Mouse (Mus musculus) forebrain, embryonic 12.5 days (tissue): ENCODE results near the gene Adrm1. TPM values are rescaled to one million over a fixed set of nuclear protein-coding genes. Genes with fewer than 3 reads are reported as not detected.
A peak's percentile ranks its signal among the peaks of the same experiment; 100 is the strongest.

Experiments
- ATAC-seq: fragments of 200-750 bp; cut with Nextera tagmentation; 2 replicates; pipeline ENCODE4 v1.8.0; 2017; ENCODE audit warnings: moderate TSS enrichment; ENCODE audit not compliant: low FRiP score
- H3K27ac ChIP-seq: fragments of 300-500 bp; sonication (generic); 2 replicates; pipeline ENCODE4 v1.5.1; 2016; ENCODE audit warnings: mild to moderate bottlenecking
- H3K27me3 ChIP-seq: fragments of 300-500 bp; sonication (generic); 2 replicates; pipeline ENCODE4 v1.6.1; 2016; ENCODE audit warnings: mild to moderate bottlenecking
- H3K36me3 ChIP-seq: fragments of 300-500 bp; sonication (generic); replicated peaks from 2 replicates; pipeline ENCODE4 v1.6.1; 2016; ENCODE audit warnings: mild to moderate bottlenecking
- H3K4me1 ChIP-seq: fragments of 300-500 bp; sonication (generic); 2 replicates; pipeline ENCODE4 v1.6.1; 2016
- H3K4me2 ChIP-seq: fragments of 300-500 bp; sonication (generic); 2 replicates; pipeline ENCODE4 v1.6.1; 2016; ENCODE audit warnings: mild to moderate bottlenecking, moderate library complexity
- H3K4me3 ChIP-seq: fragments of 300-500 bp; sonication (generic); replicated peaks from 2 replicates; pipeline ENCODE4 v1.5.1; 2016; ENCODE audit warnings: mild to moderate bottlenecking
- H3K9ac ChIP-seq: fragments of 300-500 bp; sonication (generic); 2 replicates; pipeline ENCODE4 v1.6.1; 2016; ENCODE audit warnings: mild to moderate bottlenecking
- H3K9me3 ChIP-seq: fragments of 300-500 bp; sonication (generic); 2 replicates; pipeline ENCODE4 v1.6.1; 2016
- WGBS: fragments of 180-500 bp; shearing (Covaris S2); methylation state at CpG from one replicate; pipeline ENCODE4 v1.1.7; 2016; 5-methylcytosine and 5-hydroxymethylcytosine counted together
- microRNA-seq: library from miRNA; unstranded; fragments of <30 nt; microRNA quantifications from one replicate; pipeline ENCODE4, GENCODE M21; 2017
- polyA plus RNA-seq: library from polyadenylated mRNA; unstranded; fragments of >200 nt; fragmentation: Nextera tagmentation; extraction: Ambion mirVana; gene quantifications from 2 replicates; pipeline ENCODE4 v1.2.1, GENCODE M21; 2016

Gene Adrm1
- polyA plus RNA-seq, 1 experiment from 2014 or later: 213 TPM

DNA sequence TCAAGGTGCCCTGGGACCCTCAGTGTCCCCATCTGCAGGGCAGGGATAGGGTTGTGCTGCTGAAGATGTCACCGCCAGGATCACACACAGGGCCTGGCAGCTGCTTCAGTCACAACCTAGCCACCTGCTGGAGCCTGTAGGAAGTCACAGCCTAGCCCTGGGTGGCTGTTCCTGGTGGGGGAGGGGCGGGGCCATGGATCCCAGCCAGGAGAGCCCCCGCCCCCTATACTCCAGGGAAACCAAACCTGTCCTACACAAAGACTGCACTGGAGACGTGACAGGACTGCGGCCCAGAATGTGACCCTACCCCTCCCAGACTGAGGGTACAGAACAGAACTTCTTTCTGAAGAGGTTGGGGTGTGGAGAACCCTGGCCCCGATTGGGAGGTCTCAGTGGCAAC is 51.0 kb downstream of the Adrm1 start:
- WGBS: 20% methylated on average over 6 of the region's 6 CpGs
- H3K36me3 ChIP-seq: no peaks in the 10 kb centered on the region
- ATAC-seq: 0 out of 2 replicates have a peak, but pooled peaks have one; percentile 13
- 0 out of 2 replicates have a peak overlapping the region, but pooled peaks have one; percentile 6 for H3K4me2 ChIP-seq
- H3K9me3 ChIP-seq: no peaks in the 10 kb centered on the region
- no peak overlapping the region for H3K9ac ChIP-seq
- H3K4me1 ChIP-seq: peaks cover 46% of the 10 kb centered on the region
- peaks cover 41% of the 10 kb centered on the region for H3K27me3 ChIP-seq
- no peak overlapping the region for H3K4me3 ChIP-seq
- H3K27ac ChIP-seq: no peak overlapping the region

DNA sequence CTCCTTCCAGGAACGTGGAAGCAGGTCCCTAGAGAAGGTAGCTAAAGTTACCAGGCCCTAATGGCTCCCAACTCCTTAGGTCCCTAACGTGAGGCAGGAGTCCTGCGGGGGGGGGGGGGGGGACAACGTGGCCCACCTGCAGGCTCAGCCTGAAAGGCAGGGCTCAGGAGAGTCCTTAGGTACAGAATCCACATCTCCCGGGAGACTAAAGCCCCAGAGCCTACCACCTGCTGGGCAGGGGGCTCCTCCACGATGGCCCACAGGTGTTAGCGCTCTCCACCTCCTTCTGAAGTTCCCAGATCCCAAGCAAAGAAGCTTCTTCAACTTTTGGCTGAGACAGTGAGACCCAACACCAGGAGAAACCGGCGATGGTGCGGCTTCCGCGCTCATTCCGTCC is 53.4 kb downstream of the Adrm1 start:
- under 1% methylated on average over 13 of the region's 13 CpGs for WGBS
- H3K4me1 ChIP-seq: peaks cover 50% of the 10 kb centered on the region
- peak overlapping the region; percentile 99 for H3K4me2 ChIP-seq
- peaks cover 53% of the 10 kb centered on the region for H3K27me3 ChIP-seq
- H3K9me3 ChIP-seq: no peaks in the 10 kb centered on the region
- H3K9ac ChIP-seq: peak overlapping the region; percentile 68
- H3K4me3 ChIP-seq: peak overlapping the region; percentile 65
- no peak overlapping the region for H3K27ac ChIP-seq
- no peaks in the 10 kb centered on the region for H3K36me3 ChIP-seq
- no peak for ATAC-seq

GRCm38 (mm10) chr2:180225044-180225761 is 53.9 kb downstream of the Adrm1 start:
- ATAC-seq: peak; percentile 42
- under 1% methylated on average over 55 of the region's 55 CpGs for WGBS
- Histone ChIP-seq H3K36me3 (no peaks in the 10 kb centered on the region), H3K4me1 (peaks cover 50% of the 10 kb centered on the region), H3K4me2 (peak overlapping the region; percentile 99), H3K4me3 (peak overlapping the region; percentile 65), H3K9me3 (no peaks in the 10 kb centered on the region), H3K27me3 (peaks cover 53% of the 10 kb centered on the region), H3K27ac (no peak overlapping the region), H3K9ac (peak overlapping the region; percentile 68)

Small RNA genes within 50 kb of the gene (microRNA-seq; reads per million reads assigned to microRNA genes)
- not detected for gene Mir7005

Other genes with a start within 250 kb of the Adrm1 start
- 5.2 and 5.8 TPM in 2 replicates for gene Taf4, start 194.8 kb upstream of the Adrm1 start, polyA plus RNA-seq
- gene Lsm14b, start 146.5 kb upstream of the Adrm1 start, polyA plus RNA-seq: 15.4 and 15.7 TPM in 2 replicates
- 666 and 694 TPM in 2 replicates for gene Psma7, start 129.1 kb upstream of the Adrm1 start, polyA plus RNA-seq
- gene Ss18l1, start 129.0 kb upstream of the Adrm1 start, polyA plus RNA-seq: 25.0 and 29.4 TPM in 2 replicates
- gene Mtg2, start 100.9 kb upstream of the Adrm1 start, polyA plus RNA-seq: 31.5 and 31.6 TPM in 2 replicates
- 3.3 and 3.5 TPM in 2 replicates for gene Hrh3, start 67.0 kb upstream of the Adrm1 start, polyA plus RNA-seq
- 46.2 and 46.9 TPM in 2 replicates for gene Osbpl2, start 52.2 kb upstream of the Adrm1 start, polyA plus RNA-seq
- 4.9 and 5.1 TPM in 2 replicates for gene Lama5, start 54.4 kb downstream of the Adrm1 start, polyA plus RNA-seq
- 464 and 488 TPM in 2 replicates for gene Rps21, start 85.9 kb downstream of the Adrm1 start, polyA plus RNA-seq
- gene Cables2, start 102.0 kb downstream of the Adrm1 start, polyA plus RNA-seq: 17.7 and 20.8 TPM in 2 replicates
- 0.10 and 0.13 TPM in 2 replicates for gene Rbbp8nl, start 118.4 kb downstream of the Adrm1 start, polyA plus RNA-seq
- gene Gata5, start 163.2 kb downstream of the Adrm1 start, polyA plus RNA-seq: not detected in 2 replicates